Mouse (Mus musculus) bone marrow, adult 2 months (tissue): ENCODE results near the gene Ptprt. TPM values are rescaled to one million over a fixed set of nuclear protein-coding genes. Genes with fewer than 3 reads are reported as not detected.

Experiments
- H3K27ac ChIP-seq: fragments of 200-500 bp; 2 replicates; pipeline ENCODE4 v1.5.1; 2012; ENCODE audit warnings: low read depth, mild to moderate bottlenecking, control low read depth, inconsistent platforms, low read length; ENCODE audit not compliant: control insufficient read depth, poor library complexity, insufficient read depth
- H3K4me1 ChIP-seq: fragments of 200-500 bp; 2 replicates; pipeline ENCODE4 v1.6.1; 2011; ENCODE audit warnings: low read length; ENCODE audit not compliant: control insufficient read depth, insufficient read depth
- H3K4me3 ChIP-seq: fragments of 200-500 bp; replicated peaks from 2 replicates; pipeline ENCODE3; 2011; ENCODE audit warnings: mild to moderate bottlenecking, low read depth, low read length, control low read depth; ENCODE audit not compliant: control insufficient read depth
- CTCF ChIP-seq: fragments of 200-500 bp; IDR thresholded peaks from 2 replicates; pipeline ENCODE4 v1.5.1; 2011; ENCODE audit warnings: low read length, control low read depth; ENCODE audit not compliant: control insufficient read depth, insufficient read depth
- POLR2A ChIP-seq: fragments of 200-500 bp; IDR thresholded peaks from 2 replicates; pipeline ENCODE4 v1.6.1; 2011; ENCODE audit warnings: low read depth, mild to moderate bottlenecking, control low read depth, low read length, borderline replicate concordance; ENCODE audit not compliant: control insufficient read depth
- WGBS: fragments of 180-500 bp; shearing (Covaris S2); methylation state at CpG from one replicate; pipeline ENCODE4 v1.1.7; 2018; 5-methylcytosine and 5-hydroxymethylcytosine counted together
- polyA plus RNA-seq: library from polyadenylated mRNA; stranded (reverse); fragments of >200 nt; gene quantifications from 2 replicates; pipeline ENCODE4 v1.2.4, GENCODE M21; 2011; ENCODE audit warnings: low replicate concordance; ENCODE audit not compliant: missing spikeins, insufficient read depth, insufficient read length

The Ptprt gene
- polyA plus RNA-seq, 1 experiment = not detected

DNA sequence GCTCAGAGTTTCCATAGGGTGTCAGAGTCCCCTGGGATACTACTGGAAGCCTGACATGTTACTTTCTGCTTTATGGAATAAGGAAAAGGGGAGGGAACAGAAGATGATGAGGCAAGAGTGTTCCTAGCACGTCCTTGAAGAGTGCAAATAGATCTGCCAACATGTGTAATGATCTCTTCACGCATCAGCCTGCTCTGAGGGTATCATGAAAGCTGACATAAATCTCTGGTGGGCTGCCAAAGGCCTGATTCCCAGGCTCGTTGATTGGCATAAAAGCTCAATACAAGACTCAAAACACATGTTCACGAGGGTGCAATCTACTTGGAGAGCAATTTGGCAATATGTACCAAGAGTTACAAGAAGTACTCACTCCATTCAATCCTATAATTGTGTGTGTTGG is 778.4 kb downstream of the Ptprt start:
- no peak overlapping the region for H3K27ac ChIP-seq
- TF ChIP-seq CTCF = no peak
- TF ChIP-seq POLR2A = no peak
- WGBS = 41% methylated on average over 4 of the region's 4 CpGs
- H3K4me3 ChIP-seq = no peak overlapping the region
- H3K4me1 ChIP-seq = no peaks in the 10 kb centered on the region

DNA sequence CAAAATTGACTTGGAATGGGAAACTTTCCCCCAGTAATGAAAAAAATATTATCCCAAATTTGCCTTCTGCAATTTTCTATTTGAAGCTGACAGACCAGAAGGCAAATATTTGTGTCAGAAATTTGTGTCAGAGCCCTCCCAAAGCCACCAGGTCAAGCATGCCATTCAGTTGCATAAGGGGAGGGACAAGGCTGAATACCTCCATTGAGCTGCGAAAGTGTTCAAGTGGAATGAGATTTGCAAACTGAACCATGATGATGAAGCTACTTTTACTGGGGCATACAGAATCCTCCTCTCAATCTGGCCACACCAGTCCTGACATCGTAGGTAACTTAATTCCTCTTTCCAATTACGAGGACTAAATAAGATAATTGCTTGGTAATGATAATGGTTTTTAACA is 780.0 kb downstream of the Ptprt start:
- 78% methylated on average over 3 of the region's 3 CpGs for WGBS
- Histone ChIP-seq H3K4me3 (no peak overlapping the region), H3K4me1 (no peaks in the 10 kb centered on the region), H3K27ac (no peak overlapping the region)
- no peak for TF ChIP-seq CTCF
- TF ChIP-seq POLR2A = no peak

DNA sequence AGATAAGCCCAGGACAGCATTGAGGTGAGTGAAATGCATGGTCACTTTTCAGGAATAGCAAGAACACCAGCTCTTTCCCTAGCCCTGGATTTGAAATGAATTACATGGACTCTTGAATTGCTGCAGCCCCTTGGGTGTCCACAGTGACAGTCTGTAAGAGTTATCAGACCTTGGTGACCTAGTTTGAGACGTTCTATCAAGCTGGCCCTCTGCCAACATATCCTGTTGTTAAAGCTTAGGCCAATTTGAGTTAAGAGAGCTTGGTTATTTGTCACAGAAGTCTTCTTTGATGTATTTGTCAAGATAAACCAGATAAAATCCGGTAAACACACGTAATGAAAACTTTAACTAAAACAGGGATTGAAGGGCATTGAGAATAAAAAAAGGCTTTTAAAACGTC is 795.7 kb downstream of the Ptprt start:
- TF ChIP-seq POLR2A = no peak
- no peak for TF ChIP-seq CTCF
- no peak overlapping the region for H3K4me3 ChIP-seq
- no peaks in the 10 kb centered on the region for H3K4me1 ChIP-seq
- 50% methylated on average over 4 of the region's 4 CpGs for WGBS
- H3K27ac ChIP-seq = no peak overlapping the region

DNA sequence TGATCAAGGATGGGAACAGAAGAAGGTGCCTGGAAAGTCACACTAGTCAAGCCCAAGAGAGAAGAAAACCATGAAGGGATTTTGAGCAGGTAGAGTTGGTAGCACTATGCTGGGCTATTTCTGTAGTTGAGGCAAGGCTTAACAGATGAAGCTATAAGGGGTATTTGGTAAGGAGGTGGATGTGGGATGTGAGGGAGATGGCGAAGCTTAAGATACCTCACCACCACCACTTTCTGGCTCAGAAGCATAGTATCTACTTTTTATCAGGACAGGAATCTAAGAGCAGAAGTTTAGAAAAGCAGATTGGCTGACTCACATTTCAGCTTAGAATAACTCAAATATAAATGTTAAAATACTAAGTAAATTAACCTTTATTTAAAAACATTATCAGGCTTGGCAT is 802.1 kb downstream of the Ptprt start:
- Histone ChIP-seq H3K27ac (no peak overlapping the region), H3K4me3 (no peak overlapping the region), H3K4me1 (no peaks in the 10 kb centered on the region)
- 89% methylated on average over 1 of the region's 1 CpGs for WGBS
- TF ChIP-seq CTCF (no peak), POLR2A (no peak)

DNA sequence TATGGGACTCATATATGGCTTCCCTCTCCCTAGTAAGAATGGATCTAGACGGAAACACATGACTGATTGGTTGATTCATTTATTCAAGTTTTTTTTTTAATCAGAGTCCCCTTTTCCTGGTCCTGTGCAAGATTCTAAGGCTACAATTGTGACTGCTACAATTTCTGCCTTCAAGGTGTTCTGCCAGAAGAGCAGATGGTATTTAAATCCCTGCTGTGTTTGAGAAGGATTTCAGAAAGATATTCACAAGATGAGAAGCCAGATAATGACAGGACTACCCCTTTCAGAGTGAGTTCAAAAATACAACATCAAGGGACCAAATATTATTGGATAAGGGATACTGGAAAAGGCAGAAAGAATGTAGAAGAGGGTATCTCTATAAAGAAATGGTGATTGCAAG is 802.6 kb downstream of the Ptprt start:
- 74% methylated on average over 1 of the region's 1 CpGs for WGBS
- TF ChIP-seq POLR2A (no peak), CTCF (no peak)
- H3K4me1 ChIP-seq = no peaks in the 10 kb centered on the region
- H3K4me3 ChIP-seq = no peak overlapping the region
- no peak overlapping the region for H3K27ac ChIP-seq

DNA sequence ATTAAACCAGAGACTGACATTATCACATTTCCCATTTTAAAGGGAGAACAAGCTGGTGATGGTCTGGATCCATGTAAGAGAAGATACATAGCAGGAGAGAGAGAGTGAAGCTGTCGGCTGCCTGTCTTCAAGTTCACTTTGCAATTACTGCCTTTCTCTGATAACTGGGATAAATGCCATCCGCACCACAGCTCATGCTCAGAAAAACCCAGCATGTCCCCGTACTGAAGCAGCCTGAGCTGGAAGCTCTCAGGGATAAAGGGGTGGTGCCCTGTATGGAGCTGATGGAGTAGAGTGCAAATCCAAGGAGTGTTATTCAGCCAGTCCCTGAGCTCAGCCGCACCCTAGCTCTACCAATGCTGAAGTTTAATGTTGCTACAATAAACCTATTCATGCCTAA is 825.9 kb downstream of the Ptprt start:
- Histone ChIP-seq H3K4me1 (no peaks in the 10 kb centered on the region), H3K4me3 (no peak overlapping the region), H3K27ac (no peak overlapping the region)
- TF ChIP-seq CTCF (no peak), POLR2A (no peak)
- 81% methylated on average over 4 of the region's 4 CpGs for WGBS

DNA sequence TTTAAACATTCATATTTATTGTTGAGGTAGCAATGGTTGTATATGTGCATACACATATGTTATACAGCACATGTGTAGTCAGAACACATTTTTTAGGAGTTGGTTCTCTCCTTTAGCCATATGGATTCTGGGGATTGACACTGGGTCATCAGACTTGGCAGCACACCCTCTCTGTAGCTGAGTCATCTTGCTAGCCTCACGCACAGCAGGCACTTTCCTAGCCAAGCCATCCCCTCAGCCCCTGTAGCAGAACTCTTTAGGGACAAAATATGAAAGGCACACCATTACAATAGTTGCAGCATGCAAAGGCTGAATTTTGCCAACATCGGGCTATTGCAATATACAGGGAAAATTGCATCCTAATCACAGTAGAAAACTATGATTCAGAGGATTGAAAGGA is 827.1 kb downstream of the Ptprt start:
- TF ChIP-seq POLR2A = no peak
- no peak for TF ChIP-seq CTCF
- WGBS = 74% methylated on average over 2 of the region's 2 CpGs

DNA sequence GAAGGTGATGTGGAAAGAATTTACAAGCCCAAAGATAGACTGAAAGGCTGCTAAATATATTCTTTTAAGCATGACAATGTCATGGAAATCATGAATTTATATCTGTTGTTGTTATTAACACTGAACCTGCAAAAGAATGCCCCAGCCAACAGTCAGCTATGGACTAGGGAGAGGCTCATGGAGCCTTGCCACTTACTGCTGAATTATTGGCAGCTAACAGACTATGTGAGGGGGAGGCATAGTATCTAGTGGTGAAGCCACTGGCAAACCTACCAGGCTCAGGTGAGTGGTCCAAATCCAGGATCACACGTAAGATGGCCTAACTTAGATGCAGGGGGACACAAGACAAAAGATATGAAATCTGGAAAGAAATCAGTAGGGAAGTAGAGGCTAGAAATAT is 847.6 kb downstream of the Ptprt start:
- Histone ChIP-seq H3K27ac (no peak overlapping the region), H3K4me3 (no peak overlapping the region), H3K4me1 (no peaks in the 10 kb centered on the region)
- 71% methylated on average over 1 of the region's 1 CpGs for WGBS
- no peak for TF ChIP-seq CTCF
- TF ChIP-seq POLR2A = no peak

More for the DNA sequence above, 827.1 kb downstream of the Ptprt start:
- Histone ChIP-seq H3K27ac (no peak overlapping the region), H3K4me3 (no peak overlapping the region), H3K4me1 (no peaks in the 10 kb centered on the region)

DNA sequence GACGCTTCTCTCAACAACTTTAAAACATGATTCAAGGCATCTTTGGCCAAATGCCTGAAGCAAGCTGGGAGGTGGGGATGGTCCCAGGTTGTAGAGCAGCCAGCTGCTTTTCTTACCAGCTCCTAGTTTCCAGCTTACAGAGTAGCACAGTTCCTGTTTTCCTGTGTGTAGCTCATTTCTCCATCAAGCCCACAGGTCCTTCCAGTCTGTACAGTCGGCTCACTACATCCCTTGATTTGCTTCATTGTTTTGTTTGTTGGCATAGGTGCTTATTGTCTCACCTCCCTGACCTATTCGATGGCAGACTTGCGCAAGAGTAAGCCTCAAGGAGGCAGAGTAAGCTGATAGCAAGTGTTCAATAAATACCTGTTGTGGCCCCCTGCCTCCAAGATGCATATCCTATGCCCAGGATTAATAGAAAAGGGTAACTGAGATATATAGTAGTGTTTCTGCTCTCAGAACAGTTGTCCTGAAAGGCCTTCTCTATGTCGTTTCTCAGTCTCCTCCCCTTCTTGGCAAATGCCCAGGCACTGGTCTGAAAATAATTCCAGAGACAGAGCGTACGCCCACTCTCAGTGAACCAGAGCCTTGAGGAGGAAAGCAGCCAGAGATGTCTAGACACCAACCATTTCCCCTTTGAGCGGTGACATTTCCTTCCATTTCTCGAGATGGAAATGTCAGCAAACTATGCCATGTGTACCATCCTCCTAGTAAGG is 852.7 kb downstream of the Ptprt start:
- H3K27ac ChIP-seq = no peak overlapping the region
- H3K4me3 ChIP-seq = no peak overlapping the region
- no peak for TF ChIP-seq CTCF
- no peak for TF ChIP-seq POLR2A
- H3K4me1 ChIP-seq = no peaks in the 10 kb centered on the region
- 66% methylated on average over 9 of the region's 9 CpGs for WGBS
